Mouse (Mus musculus): Measurements from ENCODE around the gene Scube2.

The Scube2 gene

DNA sequence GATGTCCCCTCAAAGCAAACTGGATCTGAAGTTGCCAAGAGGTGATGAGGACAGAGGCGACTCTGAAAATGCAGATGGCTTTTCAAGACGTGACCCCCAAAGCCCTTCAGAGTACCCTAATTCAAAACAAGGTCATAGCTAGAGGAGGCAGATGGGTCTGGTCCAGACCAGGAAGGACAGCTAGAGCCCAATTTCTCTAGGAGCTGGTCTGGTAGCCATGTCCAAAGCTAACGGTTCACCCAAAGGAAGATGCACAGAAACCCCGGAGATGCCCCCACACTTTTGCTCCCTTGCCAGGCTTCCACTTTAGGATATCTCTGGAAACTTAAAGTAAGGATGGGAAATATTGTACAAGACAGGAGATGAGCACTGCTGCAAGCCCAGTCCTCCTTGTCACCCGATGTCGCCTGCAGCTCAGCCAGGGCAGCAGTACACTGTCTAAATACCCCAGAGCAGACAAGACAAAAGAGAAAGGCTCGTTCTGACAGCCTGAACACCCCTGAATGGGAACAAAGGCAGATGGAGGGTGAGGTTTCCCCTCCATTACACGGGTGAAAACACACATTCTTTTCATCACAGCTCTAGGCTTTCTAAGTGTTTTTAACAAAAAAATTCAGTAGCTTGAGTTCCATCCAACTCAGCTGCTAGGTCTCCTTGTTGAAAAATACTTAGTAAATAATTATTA is 15.6 kb downstream of the Scube2 start:
- no peak for DNase-seq

DNA sequence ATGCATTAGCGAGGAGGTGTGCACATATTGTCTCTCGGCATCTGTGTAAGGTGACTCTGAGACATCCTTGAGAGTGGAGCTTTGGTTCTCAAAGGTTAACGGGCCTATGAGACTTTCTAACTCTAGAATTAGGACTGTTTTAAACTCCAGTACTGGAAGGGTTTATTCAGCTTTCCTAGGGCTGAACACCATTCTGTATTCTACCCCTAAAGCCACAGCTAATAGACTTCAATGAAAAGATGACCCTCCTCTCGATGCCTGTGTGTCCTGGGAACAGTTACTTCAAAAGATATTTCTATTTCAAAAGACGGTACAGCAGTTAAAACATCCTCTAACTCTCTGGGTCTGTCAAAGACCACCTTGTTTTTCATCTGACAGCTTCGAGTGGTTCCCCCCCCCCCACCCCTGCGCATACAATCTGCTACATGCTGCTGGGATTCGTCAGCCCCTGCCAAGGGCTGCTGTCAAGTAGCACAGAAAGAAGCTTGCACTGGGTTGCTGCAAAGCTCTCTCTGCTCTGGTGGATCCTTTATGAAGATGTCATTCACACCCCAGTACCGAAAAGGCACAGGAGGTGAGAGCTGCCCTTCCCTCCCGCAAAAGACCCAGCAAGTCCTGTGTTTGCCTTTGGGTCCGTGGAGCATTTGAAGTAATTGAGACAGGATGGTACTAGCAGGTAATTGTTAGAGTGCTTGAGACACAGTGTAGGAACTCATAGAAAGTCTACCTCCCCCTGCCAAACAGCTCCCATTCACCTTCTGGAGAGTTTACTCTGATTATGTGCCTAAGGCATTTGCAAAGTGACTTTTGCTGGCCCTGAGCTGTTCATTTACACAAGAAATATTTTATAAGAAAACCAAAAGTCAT is 16.4 kb downstream of the Scube2 start:
- no peak for DNase-seq

DNA sequence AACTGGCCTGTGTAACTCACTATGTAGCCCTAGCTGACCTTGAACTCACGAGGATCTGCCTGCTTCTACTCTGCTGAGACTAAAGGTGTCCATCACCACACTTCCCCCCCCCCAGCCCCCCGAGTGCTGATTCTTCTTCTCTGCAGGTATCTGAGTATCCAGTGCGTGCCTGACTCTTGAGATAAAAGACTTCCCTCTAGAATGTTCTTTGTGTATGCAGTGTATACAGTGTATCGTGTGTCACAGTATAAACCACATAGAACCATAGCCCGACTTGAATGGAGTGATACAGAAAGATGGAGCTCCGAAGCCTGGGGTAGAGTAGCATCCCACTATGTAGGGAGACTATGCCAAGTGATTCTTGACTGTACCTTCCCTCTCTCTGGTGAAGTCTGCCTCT is 21.4 kb downstream of the Scube2 start:
- no peak for DNase-seq

DNA sequence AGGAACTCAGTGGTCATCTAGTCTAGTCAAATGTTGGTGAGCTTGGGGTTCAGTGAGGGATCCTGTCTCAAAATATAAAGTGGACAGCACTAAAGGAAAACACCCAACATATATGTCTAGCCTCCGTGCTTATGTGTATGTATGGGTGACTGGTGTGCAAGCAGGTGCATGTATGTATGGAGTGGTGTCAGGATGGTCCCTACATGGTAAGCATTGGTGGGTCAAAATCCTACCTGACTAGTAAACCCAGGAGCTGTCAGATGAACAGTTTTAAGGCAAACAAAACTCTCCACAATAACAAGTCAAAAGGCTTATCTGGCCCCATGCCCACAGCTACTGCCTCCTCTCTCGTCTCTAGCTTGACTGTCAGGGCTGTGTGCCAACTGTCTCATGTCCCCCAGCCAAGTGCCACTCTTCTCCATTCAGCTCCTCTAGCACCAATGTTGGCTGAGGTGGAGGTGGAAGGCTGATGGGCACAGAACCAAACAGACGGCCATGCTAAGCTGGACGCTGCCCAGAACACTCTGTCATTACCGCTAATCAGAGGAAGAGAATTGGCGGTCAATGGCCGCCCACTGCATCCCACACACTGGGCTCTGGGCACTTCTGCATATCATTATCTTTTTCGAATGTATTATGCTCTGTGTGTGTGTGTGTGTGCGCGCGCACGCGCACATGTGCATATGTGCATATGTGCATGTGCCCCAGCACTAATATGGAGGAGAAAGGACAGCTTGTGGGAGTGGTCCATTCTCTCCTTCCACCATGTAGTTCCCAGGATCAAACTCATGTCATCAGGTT is 23.7 kb downstream of the Scube2 start:
- DNase-seq = no peak

DNA sequence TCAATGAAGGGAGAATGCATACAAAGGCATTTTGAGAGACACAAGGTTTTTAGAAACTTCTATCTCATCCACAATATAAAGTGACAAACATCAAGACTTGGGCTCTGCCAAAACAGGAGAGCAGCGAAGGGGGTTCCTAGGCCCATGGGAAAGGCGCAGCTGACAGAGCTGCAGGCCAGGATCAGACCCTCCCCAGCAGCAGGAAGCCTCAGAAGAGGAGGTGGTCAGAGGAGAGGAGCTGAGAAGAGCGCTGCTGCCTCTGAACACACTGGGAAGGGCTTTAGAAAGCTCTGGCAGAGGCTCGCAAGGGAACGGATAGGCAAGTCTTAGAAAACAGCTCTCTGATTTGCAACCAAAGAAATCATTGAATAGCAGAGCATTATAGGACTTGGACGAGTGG is 24.4 kb downstream of the Scube2 start:
- no peak for DNase-seq

DNA sequence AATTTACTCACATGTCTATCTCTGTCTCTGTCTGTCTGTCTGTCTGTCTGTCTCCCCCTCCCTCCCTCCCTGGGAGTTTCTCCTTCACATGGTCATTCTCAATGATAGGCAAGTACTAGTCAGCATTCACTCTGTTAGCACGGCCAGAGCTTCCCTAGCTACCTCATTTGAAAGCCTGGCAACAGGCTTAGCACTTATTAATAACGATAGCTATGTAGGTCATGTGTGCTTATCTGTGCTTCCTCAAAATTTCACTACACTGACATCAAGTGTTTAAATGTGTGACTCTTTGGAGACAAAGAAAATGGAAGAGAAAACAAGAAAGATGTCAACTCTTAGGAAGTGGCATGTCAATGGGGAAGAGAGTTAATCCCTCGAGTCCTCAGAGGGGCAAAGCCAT is 26.9 kb downstream of the Scube2 start:
- DNase-seq = no peak

DNA sequence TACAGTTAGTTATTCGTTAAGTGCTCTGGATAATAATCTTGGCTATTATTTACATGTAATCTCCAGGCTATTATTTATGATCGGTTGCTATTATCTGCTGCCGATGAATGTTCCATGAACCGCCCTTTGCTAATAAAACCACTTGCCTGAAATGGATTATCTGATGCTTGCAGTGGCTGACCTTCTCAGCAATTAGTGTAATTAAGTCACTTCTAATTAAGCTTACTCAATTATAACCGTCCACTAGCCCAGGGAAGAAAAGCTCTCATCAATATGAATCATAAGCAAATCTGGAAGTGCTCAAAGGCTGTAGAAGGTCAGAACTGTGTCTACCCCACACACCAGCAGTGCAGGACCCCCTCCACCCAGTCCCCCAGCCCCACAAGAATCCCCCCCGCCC is 27.8 kb downstream of the Scube2 start:
- no peak for DNase-seq

DNA sequence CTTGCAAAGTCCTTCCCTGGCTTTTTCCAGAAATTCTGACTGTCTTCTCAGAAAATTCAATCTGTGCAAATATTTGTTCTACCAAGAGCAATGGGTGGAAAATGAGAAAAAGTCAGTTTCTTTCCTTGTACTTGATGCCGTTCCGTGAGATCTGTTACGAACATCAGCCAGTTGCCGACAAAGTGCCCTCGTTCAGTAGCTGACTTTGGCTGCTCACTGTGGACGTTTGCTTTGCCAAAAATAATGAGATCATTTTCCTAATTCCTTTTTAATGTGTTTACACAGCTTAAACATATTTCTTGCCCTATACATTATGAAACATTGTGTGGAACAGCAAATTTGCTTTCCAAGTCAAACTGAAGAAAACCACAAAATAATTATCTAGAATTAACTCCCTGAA is 30.6 kb downstream of the Scube2 start:
- no peak for DNase-seq

DNA sequence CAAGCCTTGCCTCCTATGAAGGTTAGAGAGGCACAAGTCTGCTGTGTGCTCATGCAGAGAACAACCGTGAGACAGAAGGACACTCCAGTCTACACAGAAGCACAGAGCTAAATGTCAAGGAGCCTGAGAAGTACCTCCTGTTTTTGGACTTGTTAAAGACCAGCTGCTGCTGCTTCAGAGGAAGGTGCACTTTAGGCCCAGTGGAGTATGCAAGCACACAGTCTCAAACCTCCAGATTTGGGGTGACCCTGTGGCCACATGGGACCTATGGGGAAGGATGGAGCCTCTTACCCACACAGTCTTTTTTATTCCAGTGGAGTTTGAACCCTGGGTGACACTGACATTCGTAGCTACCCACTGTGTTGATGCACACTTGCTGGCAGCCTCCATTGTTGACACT is 34.1 kb downstream of the Scube2 start:
- no peak for DNase-seq

DNA sequence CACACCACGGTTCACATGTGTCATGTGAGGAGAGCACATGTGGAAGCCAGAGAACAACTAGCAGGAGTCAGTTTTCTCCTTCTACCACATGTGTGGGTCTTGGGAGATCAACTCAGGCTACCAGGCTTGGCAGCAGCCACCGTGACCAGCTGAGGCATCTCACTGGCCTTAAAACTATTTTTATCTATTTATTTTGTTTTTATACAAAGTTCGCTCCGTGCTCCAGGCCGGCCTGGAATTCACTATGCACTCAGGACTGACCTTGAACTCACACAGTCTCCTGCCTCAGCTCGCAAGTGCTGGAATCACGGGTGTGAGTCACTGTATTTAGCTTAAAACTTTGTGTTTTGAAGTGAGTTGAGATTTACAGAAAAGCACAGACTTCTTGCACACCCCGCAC is 38.6 kb downstream of the Scube2 start:
- no peak for DNase-seq

DNA sequence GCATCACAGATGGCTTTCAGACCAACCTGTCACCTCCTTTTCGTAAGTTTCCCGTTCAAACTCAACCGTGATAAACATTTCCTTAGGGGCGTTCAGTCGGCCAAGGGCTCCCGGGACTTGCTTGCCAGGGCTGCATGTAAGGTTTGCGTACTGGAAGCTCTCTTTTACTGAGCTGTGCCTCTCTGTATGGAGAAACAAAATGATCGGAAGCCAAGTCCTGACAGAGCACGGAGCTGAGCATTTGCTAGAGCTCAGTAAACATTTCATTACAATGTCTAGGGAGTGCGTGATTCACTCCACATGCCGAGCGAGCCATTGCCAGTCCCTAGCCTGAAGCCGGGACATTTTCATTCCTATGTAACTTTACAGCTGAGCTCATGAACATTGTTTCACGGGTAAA is 40.2 kb downstream of the Scube2 start:
- DNase-seq = no peak

DNA sequence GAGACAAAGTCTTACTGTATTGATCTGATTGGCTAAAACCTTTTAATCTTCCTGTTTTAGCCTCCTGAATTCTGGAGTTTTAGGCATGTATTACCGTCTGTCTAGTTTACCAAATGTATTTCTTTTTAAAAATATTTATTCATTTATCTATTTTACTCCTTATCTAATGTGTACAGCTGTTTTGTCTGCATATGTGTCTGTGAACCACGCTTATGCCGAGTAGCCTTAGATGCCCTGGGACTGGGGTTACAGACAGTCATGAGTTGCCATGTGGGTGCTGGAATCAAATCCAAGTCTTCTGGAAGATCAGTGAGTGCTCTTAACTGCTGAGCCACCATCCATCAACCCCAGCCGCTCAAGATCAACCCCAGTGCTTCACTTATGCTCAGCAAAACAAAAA is 46.9 kb downstream of the Scube2 start:
- DNase-seq = no peak

DNA sequence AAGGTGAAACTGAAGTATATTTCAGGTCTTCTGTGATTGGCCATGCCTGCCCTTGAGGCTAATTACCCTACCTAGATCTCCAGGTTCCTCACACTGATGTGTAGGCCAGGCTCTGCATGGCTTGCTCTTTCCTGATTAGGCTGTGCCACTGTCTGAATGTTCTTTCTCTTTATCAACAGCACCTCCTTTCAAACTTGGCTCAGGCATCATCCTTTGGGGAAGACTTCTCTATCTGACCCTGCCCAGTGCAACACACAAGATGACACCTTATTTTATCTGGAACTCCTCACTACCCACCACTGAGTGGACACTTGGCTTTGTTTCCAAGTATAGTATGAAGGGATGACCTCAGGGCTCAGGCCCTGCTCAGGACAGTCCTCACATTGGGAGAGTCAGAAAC is 47.5 kb downstream of the Scube2 start:
- no peak for DNase-seq

DNA sequence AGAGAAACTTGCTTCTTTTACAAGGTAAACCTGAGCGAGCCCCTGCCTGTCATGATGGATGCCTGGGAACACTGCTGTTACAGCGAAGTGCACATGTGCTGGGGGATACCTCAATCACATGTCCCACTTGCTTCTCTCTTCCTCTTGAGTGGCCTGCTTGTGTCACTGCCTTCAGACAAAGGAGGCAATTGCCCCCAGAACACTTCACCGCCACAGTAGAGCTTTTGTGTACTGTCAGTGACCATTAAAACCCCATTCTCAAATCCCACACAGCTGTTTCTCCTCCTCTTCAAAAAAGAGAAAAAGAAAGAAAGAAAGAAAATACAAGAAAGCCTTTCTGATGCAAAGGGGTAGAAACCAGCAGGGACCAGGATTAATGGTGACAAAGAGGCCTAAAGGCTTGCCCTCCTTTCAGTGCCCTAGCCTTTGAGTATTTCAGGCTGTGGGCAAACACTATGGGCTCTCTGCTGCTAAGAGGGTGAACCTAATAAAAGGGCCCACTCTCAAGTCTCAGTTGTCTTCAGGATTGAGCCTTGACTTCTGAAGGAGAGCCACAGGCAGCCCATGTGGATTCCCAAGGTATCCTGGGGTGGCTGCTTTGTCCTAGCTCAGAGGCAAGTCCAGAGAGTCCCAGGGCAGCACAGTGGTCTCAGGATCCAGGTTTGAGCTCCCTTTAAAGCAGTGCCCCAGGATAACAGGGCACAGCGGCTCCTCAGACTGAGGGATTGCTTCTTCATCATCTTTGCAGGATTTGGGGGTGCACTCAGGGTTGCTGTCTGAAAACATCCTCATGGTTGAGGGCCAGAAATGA is 51.9 kb downstream of the Scube2 start:
- no peak for DNase-seq

DNA sequence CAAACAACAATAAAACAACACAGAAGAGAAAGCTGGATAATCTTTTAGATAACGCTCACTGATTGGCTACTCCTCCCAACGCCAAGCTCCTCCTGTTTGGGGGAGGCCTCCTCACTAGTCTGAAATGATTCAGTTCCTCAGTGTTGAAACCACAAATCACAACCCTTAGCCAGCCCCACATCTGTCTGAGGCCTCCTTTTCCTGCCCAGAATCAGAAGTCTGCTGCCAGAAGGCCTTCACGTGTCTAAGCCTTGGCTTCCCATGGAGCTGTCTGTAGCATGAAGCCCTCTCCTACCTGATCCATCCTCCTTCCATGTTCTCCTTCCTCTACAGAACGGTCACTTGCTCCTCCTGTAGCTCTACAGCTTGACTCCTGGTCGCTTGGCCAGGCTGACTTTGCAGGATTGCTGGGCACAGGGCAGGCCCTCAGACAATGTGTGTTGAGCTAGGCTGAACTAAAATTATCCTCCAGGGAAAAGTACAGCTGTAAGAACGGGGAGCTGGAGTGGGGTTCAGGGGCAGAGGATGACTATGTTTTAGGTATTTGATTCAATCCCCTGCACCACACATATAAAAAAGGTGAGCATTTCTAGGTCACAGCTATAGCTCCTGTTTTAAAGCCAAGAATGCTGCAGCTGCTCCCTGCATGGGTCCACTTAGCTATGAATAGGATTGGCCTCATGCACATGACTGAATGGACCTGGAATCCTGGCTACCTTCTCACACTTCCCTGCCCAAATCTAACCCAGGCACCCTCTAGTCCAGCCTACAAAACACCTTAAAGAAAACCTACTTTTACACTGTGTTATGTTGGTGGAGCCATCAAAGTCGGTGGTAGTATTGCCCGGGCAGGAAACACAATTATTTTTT is 57.6 kb downstream of the Scube2 start:
- DNase-seq = no peak

DNA sequence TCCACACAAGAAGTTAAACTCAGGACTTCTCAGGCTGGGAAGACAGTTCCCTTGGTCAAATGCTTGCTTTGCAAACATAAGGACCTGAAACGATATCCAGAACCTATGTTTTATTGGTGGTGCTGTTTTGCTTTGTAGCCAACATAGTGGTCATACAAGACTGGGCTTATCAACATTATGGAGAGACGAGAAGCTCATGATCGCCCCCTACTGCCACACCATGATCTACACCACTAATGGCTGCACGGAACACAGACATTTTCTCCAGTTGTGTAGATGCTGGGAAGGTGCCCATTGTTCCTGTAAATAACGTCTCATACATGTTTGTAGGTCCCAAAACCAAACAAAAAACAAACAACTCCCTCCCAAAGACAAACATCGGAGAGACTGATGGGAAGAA is 60.6 kb downstream of the Scube2 start:
- DNase-seq = no peak

DNA sequence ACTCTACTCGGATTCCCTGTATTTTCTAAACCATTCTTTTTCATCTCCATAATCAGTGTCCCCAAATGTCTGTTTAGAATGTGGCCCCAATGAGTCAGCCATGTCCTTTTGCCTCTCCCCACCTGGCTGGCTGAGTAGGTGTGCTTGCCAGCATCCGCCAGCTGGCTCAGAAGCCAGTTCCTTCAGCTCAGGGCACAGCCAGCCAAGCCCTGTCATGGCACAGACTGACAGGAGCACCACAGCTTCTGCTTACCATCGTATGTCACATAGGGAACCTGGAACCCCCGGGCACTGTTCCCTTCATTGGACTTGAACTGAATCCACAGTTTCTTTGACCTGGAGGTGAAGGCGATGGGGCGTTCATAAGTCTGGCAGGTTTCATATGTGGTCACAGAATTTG is 61.1 kb downstream of the Scube2 start:
- no peak for DNase-seq

DNA sequence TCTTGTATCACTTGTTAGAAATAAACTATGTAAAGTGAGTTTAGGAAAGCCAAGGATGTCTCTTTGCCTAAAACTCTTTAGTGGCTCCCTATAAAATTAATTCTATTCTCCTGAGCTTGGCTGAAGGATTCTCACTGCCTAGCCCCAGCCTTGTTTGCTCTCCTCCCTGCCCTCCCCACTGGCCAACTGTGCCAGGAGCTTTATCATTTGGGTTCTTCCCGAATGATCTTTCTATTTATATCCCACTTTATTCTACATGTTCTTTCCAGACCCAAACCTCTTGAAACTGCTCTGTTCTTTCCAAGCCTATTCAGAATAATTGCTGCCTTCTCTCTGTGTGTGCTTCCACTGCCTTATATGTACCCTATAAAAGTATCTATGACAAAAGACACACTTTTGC is 62.0 kb downstream of the Scube2 start:
- DNase-seq = no peak

DNA sequence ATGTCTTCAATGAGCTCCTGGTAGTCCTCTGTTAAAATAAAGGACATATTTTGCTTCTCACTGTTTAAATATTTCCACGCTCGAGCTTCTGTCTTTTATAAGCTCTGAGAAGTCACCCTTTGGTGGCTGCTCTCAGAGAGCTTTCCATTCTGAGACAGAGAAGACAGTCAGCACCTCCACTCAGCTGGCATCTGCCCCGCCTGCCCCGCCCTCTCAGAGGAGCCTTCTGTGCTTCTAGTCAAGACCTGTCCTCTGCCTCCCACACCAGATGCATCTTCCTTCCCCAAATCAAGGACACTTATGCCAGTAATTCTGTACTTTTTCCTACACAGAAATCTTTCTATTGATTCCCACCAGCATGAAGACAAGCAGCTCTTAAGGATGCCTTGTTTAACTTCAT is 64.9 kb downstream of the Scube2 start:
- no peak for DNase-seq

DNA sequence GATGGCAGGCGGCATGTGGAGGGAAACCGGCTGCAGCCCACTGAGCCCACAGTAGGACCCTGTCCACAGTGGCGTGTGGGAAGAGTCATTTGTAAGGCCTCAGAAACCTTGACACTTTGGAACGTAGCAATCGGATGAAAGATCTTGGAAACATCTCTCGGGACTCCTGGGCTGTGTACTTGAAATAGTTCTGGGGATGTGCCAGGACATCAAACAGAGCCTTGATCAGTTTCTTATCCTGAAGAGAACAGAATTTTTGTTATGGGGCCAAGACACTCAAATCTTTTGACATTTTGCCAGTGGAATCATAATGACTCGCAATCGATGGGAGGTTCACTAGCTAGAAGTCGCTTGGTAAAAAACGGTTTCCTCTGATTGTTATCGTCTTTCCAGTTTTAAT is 66.3 kb downstream of the Scube2 start:
- no peak for DNase-seq

DNA sequence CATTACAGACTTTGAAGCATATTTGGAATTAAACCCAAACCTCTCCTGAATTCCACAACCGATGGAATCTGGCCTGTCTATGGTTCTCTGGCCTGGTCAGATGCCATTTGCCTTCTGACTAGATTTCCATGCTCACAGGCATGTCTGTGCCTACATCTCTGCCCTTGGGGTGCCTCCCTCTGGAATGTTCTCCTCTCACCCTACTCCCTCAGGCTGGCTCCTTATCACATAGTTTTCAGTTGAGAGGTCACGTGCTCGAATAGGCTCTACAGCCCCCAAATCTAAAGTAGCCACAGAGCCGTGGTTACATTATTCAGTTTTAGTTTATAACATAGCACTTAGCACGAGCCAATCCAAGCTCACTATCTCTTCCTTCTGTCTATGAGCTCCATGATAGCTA is 69.9 kb downstream of the Scube2 start:
- DNase-seq = no peak

DNA sequence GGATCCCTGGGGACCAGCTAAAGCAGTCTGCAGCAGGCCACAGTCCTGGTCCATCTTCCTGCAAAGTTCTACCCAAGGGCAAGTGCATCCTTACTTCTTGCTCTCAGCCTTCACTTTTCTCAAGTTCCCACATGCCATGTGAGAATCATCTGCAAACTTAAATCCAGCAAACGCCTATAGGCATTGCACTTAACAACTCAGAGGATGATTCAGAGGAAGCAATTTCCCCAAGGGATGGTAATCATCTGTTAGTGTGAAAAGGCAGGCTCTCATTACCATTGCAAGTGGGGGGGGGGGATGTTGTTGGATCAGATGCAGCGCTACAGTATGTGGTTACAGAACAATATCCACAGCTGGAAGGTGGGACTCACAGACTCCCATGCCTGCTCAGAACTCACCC is 70.9 kb downstream of the Scube2 start:
- DNase-seq = no peak
